Mouse (Mus musculus) left cerebral cortex, adult 2 months (tissue): ENCODE measurements around the gene Slc26a5. TPM values are rescaled to one million over a fixed set of nuclear protein-coding genes. Genes with fewer than 3 reads are reported as not detected.
A peak's percentile ranks its signal among the peaks of the same experiment; 100 is the strongest.

Source experiments
- DNase-seq, 2 experiments: peaks; one replicate each; pipeline ENCODE4 v3.0.0; 2021 to 2022; ENCODE audit warnings: low spot score in 2 of 2, mixed read lengths in 1 of 2; ENCODE audit errors: extremely low spot score in 1 of 2
- H3K27ac ChIP-seq: fragments of 200-600 bp; 2 replicates; pipeline ENCODE4 v1.8.1; 2022
- H3K4me3 ChIP-seq: fragments of 200-600 bp; 2 replicates; pipeline ENCODE4 v1.8.1; 2022
- CTCF ChIP-seq: fragments of 200-600 bp; IDR thresholded peaks from 2 replicates; pipeline ENCODE4 v1.8.1; 2022; ENCODE audit warnings: antibody characterized with exemption, mild to moderate bottlenecking, moderate library complexity
- intact Hi-C: fragments of 180-260 bp; cut with DNase I; formaldehyde crosslinking; loops from one replicate; pipeline ENCODE4 v1.15.1; 2025
- long read RNA-seq, 2 experiments: library from polyadenylated mRNA; stranded (forward); transcript quantifications; one replicate each; pipeline ENCODE4 v2.0.0; 2021; ENCODE audit warnings: borderline mapping rate in 2 of 2
- total RNA-seq, 2 experiments: library from RNA; stranded (reverse); gene quantifications; 2 replicates each; pipeline ENCODE4 v1.2.3; 2021

Gene Slc26a5
- total RNA-seq = 1 to 10 TPM in 1 of 2 experiments, under 1 TPM in 1; 0.37 to 1.1 TPM
- long read RNA-seq, experiment 1 = 0 reads
- long read RNA-seq, experiment 2 = 0 reads

GRCm38 (mm10) chr5:21865346-21866107 is at the start of gene Slc26a5:
Slc26a5 (minus strand) TSS chr5:21865604.
- no peak for DNase-seq
- H3K27ac ChIP-seq = no peak within 1 kb of the TSS

GRCm38 (mm10) chr5:21914776-21915175 is 49.4 kb upstream of the Slc26a5 start:
- no peak for TF ChIP-seq CTCF
- DNase-seq = no peak
- Histone ChIP-seq H3K27ac (no peak overlapping the region), H3K4me3 (no peak overlapping the region)
- intact Hi-C loops = no loop called here

More at GRCm38 (mm10) chr5:21865346-21866107, at the start of gene Slc26a5:
- intact Hi-C loops = no loop called here
- H3K4me3 ChIP-seq = peak within 1 kb of the TSS; percentile 46
- no peak for TF ChIP-seq CTCF

- intact Hi-C loops = no loop called here
- TF ChIP-seq CTCF = no peak
- Histone ChIP-seq H3K27ac (0 out of 2 replicates have a peak overlapping the region, but pooled peaks have one; percentile 26), H3K4me3 (no peak overlapping the region)
- no peak for DNase-seq
Observed at GRCm38 (mm10) chr5:21912835-21913530, 47.6 kb upstream of the Slc26a5 start.

- Histone ChIP-seq H3K27ac (no peak overlapping the region), H3K4me3 (no peak overlapping the region)
- no peak for TF ChIP-seq CTCF
- no peak for DNase-seq
- intact Hi-C loops = no loop called here
Observed at GRCm38 (mm10) chr5:21910726-21911125, 45.3 kb upstream of the Slc26a5 start.

GRCm38 (mm10) chr5:21909713-21910112 is 44.3 kb upstream of the Slc26a5 start:
- Histone ChIP-seq H3K27ac (no peak overlapping the region), H3K4me3 (no peak overlapping the region)
- intact Hi-C loops = no loop called here
- no peak for TF ChIP-seq CTCF
- DNase-seq = no peak

GRCm38 (mm10) chr5:21901411-21901810 is 36.0 kb upstream of the Slc26a5 start:
- intact Hi-C loops = no loop called here
- Histone ChIP-seq H3K27ac (no peak overlapping the region; the same call in 1 of the 2 replicates), H3K4me3 (no peak overlapping the region)
- no peak for TF ChIP-seq CTCF
- no peak for DNase-seq

GRCm38 (mm10) chr5:21900891-21901290 is 35.5 kb upstream of the Slc26a5 start:
- DNase-seq = no peak
- no peak overlapping the region for H3K4me3 ChIP-seq
- intact Hi-C loops = no loop called here
- TF ChIP-seq CTCF = no peak
- no peak overlapping the region for H3K27ac ChIP-seq

- no peak for DNase-seq
- H3K4me3 ChIP-seq = no peak overlapping the region
- TF ChIP-seq CTCF = no peak
- intact Hi-C loops = no loop called here
- no peak overlapping the region for H3K27ac ChIP-seq
Observed at GRCm38 (mm10) chr5:21898875-21899274, 33.5 kb upstream of the Slc26a5 start.

GRCm38 (mm10) chr5:21896586-21896985 is 31.2 kb upstream of the Slc26a5 start:
- DNase-seq = no peak

GRCm38 (mm10) chr5:21894168-21894567 is 28.8 kb upstream of the Slc26a5 start:
- no peak for TF ChIP-seq CTCF
- Histone ChIP-seq H3K27ac (no peak overlapping the region), H3K4me3 (no peak overlapping the region)
- intact Hi-C loops = no loop called here
- no peak for DNase-seq

More at GRCm38 (mm10) chr5:21896586-21896985, 31.2 kb upstream of the Slc26a5 start:
- no peak for TF ChIP-seq CTCF
- H3K27ac ChIP-seq = no peak overlapping the region
- H3K4me3 ChIP-seq = no peak overlapping the region
- intact Hi-C loops = no loop called here

GRCm38 (mm10) chr5:21866750-21867149 is 1.3 kb upstream of the Slc26a5 start:
- intact Hi-C loops = no loop called here
- H3K4me3 ChIP-seq = no peak overlapping the region
- no peak overlapping the region for H3K27ac ChIP-seq
- no peak for DNase-seq
- no peak for TF ChIP-seq CTCF

- intact Hi-C loops = no loop called here
- H3K27ac ChIP-seq = no peak overlapping the region
- no peak for TF ChIP-seq CTCF
Observed at GRCm38 (mm10) chr5:21866311-21866712, 908 bp upstream of the Slc26a5 start.

More at GRCm38 (mm10) chr5:21866311-21866712, 908 bp upstream of the Slc26a5 start:
- peak overlapping the region; percentile 46 for H3K4me3 ChIP-seq
- peak; percentile 13 to 29 for DNase-seq
